Mouse (Mus musculus) liver, embryonic 16.5 days (tissue): Measurements from ENCODE around the gene Wnt9a. TPM values are rescaled to one million over a fixed set of nuclear protein-coding genes. Genes with fewer than 3 reads are reported as not detected.

Experiments
- ATAC-seq: fragments of 200-750 bp; cut with Nextera tagmentation; 2 replicates; pipeline ENCODE4 v1.8.0; 2017; ENCODE audit warnings: low read depth, mild to moderate bottlenecking, moderate number of reproducible peaks, moderate library complexity
- H3K27ac ChIP-seq: fragments of 300-500 bp; sonication (generic); 2 replicates; pipeline ENCODE4 v1.5.1; 2014; ENCODE audit warnings: mild to moderate bottlenecking, low read length
- H3K27me3 ChIP-seq: fragments of 300-500 bp; sonication (generic); 2 replicates; pipeline ENCODE4 v1.6.1; 2014; ENCODE audit warnings: low read depth, low read length, mixed read lengths; ENCODE audit not compliant: control insufficient read depth, insufficient read depth
- H3K36me3 ChIP-seq: fragments of 300-500 bp; sonication (generic); 2 replicates; pipeline ENCODE4 v1.6.1; 2014; ENCODE audit warnings: mild to moderate bottlenecking; ENCODE audit not compliant: control insufficient read depth, insufficient read depth
- H3K4me1 ChIP-seq: fragments of 300-500 bp; sonication (generic); 2 replicates; pipeline ENCODE4 v1.6.1; 2014; ENCODE audit warnings: low read depth, low read length, mixed read lengths; ENCODE audit not compliant: control insufficient read depth
- H3K4me2 ChIP-seq: fragments of 300-500 bp; sonication (generic); 2 replicates; pipeline ENCODE4 v1.6.1; 2014; ENCODE audit warnings: low read depth, low read length, mixed read lengths
- H3K4me3 ChIP-seq: fragments of 300-500 bp; sonication (generic); 2 replicates; pipeline ENCODE4 v1.5.1; 2014; ENCODE audit warnings: low read depth, mild to moderate bottlenecking, low read length
- H3K9ac ChIP-seq: fragments of 300-500 bp; sonication (generic); 2 replicates; pipeline ENCODE4 v1.6.1; 2014; ENCODE audit warnings: low read depth, low read length
- H3K9me3 ChIP-seq: fragments of 300-500 bp; sonication (generic); replicated peaks from 2 replicates; pipeline ENCODE4 v1.6.1; 2016; ENCODE audit warnings: low read length; ENCODE audit not compliant: control insufficient read depth
- WGBS: fragments of 180-500 bp; shearing (Covaris S2); extraction: QIAGEN DNeasy Blood & Tissue Kit; methylation state at CpG from one replicate; pipeline ENCODE4 v1.1.7; 2014; ENCODE audit not compliant: insufficient replicate concordance; 5-methylcytosine and 5-hydroxymethylcytosine counted together
- polyA plus RNA-seq: library from polyadenylated mRNA; unstranded; fragments of >200 nt; fragmentation: Nextera tagmentation; extraction: Ambion mirVana; gene quantifications from 2 replicates; pipeline ENCODE4 v1.2.1, GENCODE M21; 2015

Gene Wnt9a
- polyA plus RNA-seq, 1 experiment from 2014 or later, result 0.32 TPM

DNA sequence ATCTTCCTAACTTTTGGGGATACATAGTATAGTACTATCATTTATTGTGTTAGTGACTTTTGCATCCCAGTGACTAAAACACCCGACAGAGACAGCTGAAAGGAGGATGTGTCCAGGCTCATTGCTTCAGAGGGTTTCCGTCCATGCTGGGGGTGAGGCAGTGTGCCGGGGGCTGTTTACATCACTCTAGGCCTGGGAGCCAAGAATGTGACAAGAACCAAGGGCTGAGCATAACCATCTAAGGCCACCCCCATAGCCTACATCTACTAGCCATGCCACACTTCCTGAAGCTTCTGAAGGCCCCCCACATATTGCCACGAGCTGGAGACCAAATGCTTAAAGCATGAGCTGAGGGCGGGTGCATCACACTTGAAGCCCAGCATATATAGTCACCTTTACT lies 18.0 kb downstream of the Wnt9a start:
- no peak for ATAC-seq
- no peak overlapping the region for H3K4me2 ChIP-seq
- no peak overlapping the region for H3K4me3 ChIP-seq
- H3K36me3 ChIP-seq, result no peaks in the 10 kb centered on the region
- H3K9me3 ChIP-seq, result no peaks in the 10 kb centered on the region
- WGBS, result 63% methylated on average over 5 of the region's 5 CpGs
- H3K4me1 ChIP-seq, result no peaks in the 10 kb centered on the region
- H3K27ac ChIP-seq, result no peak overlapping the region
- H3K27me3 ChIP-seq, result no peaks in the 10 kb centered on the region
- no peak overlapping the region for H3K9ac ChIP-seq

GRCm38 (mm10) chr11:59327625-59328024 lies 20.9 kb downstream of the Wnt9a start:
- no peak for ATAC-seq

GRCm38 (mm10) chr11:59329616-59330015 lies 22.9 kb downstream of the Wnt9a start:
- Histone ChIP-seq H3K9me3 (no peaks in the 10 kb centered on the region), H3K4me2 (no peak overlapping the region), H3K4me3 (no peak overlapping the region), H3K27ac (no peak overlapping the region), H3K4me1 (no peaks in the 10 kb centered on the region), H3K27me3 (no peaks in the 10 kb centered on the region), H3K36me3 (no peaks in the 10 kb centered on the region), H3K9ac (no peak overlapping the region)
- no peak for ATAC-seq
- 60% methylated on average over 6 of the region's 6 CpGs for WGBS

More at GRCm38 (mm10) chr11:59327625-59328024, 20.9 kb downstream of the Wnt9a start:
- no peaks in the 10 kb centered on the region for H3K36me3 ChIP-seq
- H3K27ac ChIP-seq, result no peak overlapping the region
- no peak overlapping the region for H3K9ac ChIP-seq
- no peak overlapping the region for H3K4me2 ChIP-seq
- H3K4me3 ChIP-seq, result no peak overlapping the region
- WGBS, result 82% methylated on average over 18 of the region's 18 CpGs
- no peaks in the 10 kb centered on the region for H3K27me3 ChIP-seq
- no peaks in the 10 kb centered on the region for H3K4me1 ChIP-seq
- no peaks in the 10 kb centered on the region for H3K9me3 ChIP-seq

DNA sequence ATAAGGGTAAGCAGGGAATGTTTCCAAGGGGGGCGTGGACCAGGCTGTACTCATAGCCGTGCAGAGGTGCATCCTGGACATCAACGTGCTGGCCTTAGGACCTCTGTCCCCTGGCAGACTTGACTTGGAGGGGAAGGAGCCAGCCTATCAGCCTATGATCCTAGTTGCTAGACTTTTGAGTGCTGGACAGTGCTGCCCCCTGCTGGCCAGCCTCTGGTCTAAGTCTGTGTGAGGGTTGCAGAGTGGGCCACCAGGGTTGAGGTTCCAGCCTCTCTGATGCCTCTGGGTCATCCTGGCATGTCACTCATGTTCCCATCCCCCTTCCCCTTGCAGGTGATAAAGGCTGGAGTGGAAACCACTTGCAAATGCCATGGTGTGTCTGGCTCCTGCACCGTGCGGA lies 23.8 kb downstream of the Wnt9a start:
- WGBS, result 35% methylated on average over 5 of the region's 5 CpGs
- no peaks in the 10 kb centered on the region for H3K4me1 ChIP-seq
- H3K9ac ChIP-seq, result no peak overlapping the region
- no peak overlapping the region for H3K27ac ChIP-seq
- no peak overlapping the region for H3K4me3 ChIP-seq
- no peaks in the 10 kb centered on the region for H3K27me3 ChIP-seq
- no peak for ATAC-seq
- H3K9me3 ChIP-seq, result no peaks in the 10 kb centered on the region
- no peaks in the 10 kb centered on the region for H3K36me3 ChIP-seq
- H3K4me2 ChIP-seq, result no peak overlapping the region

DNA sequence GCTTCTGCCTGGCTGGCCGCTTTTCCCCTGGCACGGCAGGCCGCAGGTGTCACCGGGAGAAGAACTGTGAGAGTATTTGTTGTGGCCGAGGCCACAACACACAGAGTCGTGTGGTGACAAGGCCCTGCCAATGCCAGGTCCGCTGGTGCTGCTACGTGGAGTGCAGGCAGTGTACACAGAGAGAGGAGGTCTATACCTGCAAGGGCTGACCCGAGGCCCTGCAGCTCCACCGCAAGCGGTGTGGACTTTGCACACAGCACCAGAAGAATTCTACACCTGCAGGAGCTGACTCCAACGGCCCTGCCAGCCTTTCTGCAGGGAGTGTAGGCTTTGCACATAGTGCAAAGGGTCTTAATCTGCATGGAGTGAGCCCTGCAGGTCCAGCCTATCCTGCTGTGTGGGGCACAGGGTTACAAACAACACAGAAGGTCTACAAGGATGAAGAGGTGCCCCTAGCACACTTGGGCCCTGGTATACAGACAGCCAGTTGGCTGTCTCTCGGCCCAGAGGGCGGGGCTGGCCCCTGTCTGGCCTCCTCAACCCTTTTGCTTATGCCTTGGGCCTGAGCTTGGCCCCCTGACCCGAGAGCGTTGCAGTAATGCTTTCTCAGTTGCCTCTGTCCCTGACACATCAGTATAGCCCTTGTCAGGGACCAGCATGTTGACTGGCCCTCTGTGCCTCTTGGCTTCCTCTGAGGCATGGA lies 24.6 kb downstream of the Wnt9a start:
- no peak overlapping the region for H3K4me2 ChIP-seq
- no peaks in the 10 kb centered on the region for H3K4me1 ChIP-seq
- H3K27me3 ChIP-seq, result no peaks in the 10 kb centered on the region
- no peaks in the 10 kb centered on the region for H3K9me3 ChIP-seq
- ATAC-seq, result no peak
- no peak overlapping the region for H3K9ac ChIP-seq
- 66% methylated on average over 16 of the region's 16 CpGs for WGBS
- H3K27ac ChIP-seq, result no peak overlapping the region
- H3K4me3 ChIP-seq, result no peak overlapping the region
- no peaks in the 10 kb centered on the region for H3K36me3 ChIP-seq

DNA sequence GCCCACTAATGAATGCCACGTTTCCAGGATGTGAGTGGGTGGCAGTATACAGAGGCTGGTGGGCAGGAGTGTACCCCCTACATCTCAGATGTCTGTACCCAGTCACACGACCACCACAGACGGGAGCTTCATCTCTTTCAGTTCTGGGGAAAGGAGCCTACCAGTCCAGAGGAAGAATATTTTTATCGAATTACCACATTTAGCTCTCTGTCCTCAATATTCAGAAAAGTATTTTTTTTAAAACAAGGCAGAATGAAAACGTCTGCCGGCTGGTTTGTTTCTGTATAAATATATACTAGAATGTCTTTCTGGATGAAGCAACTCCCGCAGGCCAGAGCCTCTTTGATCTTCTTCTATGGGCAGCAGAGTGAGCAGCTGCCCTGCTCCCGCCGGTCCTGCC lies 26.2 kb downstream of the Wnt9a start:
- Histone ChIP-seq H3K4me3 (no peak overlapping the region), H3K9ac (no peak overlapping the region), H3K4me1 (no peaks in the 10 kb centered on the region), H3K27ac (no peak overlapping the region), H3K4me2 (no peak overlapping the region), H3K36me3 (no peaks in the 10 kb centered on the region), H3K27me3 (no peaks in the 10 kb centered on the region), H3K9me3 (no peaks in the 10 kb centered on the region)
- ATAC-seq, result no peak
- 45% methylated on average over 9 of the region's 9 CpGs for WGBS

DNA sequence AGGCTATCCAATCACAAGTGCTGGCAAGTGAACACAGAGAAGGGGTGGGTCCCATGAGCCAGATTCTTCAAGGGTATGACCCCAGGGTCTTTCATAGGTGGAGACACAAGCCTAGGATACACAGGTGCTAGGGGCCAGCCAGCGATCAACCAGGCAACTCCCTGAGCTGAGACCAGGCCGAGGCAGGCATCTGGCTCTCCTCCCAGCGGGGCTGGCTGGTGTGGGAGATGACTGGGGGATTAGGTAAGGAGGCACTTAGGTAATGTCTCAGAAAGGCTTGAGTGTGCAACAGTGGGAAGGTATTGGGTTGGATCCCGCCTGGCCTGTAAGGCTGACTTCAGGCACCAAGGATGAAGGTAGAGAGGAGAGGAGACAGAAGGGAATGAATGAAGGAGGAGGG lies 28.4 kb downstream of the Wnt9a start:
- WGBS, result 56% methylated on average over 4 of the region's 4 CpGs
- no peak for ATAC-seq

DNA sequence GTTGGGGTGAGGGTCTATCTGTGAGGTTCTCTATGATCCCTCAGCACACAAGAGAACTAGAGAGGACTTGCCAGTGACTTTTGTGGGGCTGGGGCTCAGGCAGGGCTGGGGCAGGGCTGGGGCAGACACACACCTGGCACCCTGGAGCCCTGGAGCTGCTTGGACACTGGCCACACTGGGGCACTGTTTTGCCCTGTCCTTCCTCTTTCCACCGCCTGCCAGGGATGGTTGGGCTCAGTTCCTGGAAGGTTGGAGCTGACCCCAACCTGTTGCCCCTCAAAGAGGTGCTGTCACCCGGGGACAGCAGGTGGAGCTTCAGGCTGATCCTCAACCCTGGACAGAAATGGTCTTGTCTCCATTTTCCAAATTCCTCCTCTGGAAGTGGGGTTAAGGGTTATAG lies 29.2 kb downstream of the Wnt9a start:
- no peak overlapping the region for H3K27ac ChIP-seq
- H3K4me3 ChIP-seq, result no peak overlapping the region
- no peaks in the 10 kb centered on the region for H3K36me3 ChIP-seq
- WGBS, result 15% methylated on average over 2 of the region's 2 CpGs
- no peak for ATAC-seq
- no peaks in the 10 kb centered on the region for H3K27me3 ChIP-seq
- H3K4me1 ChIP-seq, result no peaks in the 10 kb centered on the region
- H3K4me2 ChIP-seq, result no peak overlapping the region
- no peak overlapping the region for H3K9ac ChIP-seq
- no peaks in the 10 kb centered on the region for H3K9me3 ChIP-seq

More for the DNA sequence above, 28.4 kb downstream of the Wnt9a start:
- no peak overlapping the region for H3K27ac ChIP-seq
- H3K9ac ChIP-seq, result no peak overlapping the region
- no peaks in the 10 kb centered on the region for H3K4me1 ChIP-seq
- no peak overlapping the region for H3K4me2 ChIP-seq
- H3K4me3 ChIP-seq, result no peak overlapping the region
- H3K27me3 ChIP-seq, result no peaks in the 10 kb centered on the region
- no peaks in the 10 kb centered on the region for H3K36me3 ChIP-seq
- H3K9me3 ChIP-seq, result no peaks in the 10 kb centered on the region

DNA sequence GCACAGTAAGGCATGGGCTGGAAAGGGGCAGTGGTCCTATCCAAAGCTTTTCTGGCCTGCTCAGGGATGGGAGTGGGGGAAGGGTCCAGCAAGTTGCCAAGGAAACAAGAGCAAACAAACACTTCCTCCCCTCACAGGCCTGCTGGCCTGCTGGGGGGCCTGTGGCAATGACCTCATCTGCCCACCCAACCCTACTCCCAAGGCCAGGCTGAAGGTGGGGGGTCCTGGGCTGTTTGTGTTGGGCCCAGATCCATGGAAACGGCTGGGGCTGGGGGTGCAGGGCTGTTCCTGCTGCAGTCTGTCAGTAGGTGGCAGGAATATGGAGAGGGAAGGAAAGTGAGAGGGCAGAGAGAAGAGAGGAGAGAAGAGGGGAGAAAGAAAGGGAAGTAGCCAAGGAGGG lies 29.7 kb downstream of the Wnt9a start:
- H3K9ac ChIP-seq, result no peak overlapping the region
- H3K4me1 ChIP-seq, result no peaks in the 10 kb centered on the region
- H3K27ac ChIP-seq, result no peak overlapping the region
- 18% methylated on average over 1 of the region's 1 CpGs for WGBS
- H3K4me3 ChIP-seq, result no peak overlapping the region
- no peak for ATAC-seq
- no peaks in the 10 kb centered on the region for H3K9me3 ChIP-seq
- no peaks in the 10 kb centered on the region for H3K36me3 ChIP-seq
- no peaks in the 10 kb centered on the region for H3K27me3 ChIP-seq
- no peak overlapping the region for H3K4me2 ChIP-seq
